Mouse (Mus musculus) limb, embryonic 14.5 days (tissue): Measurements from ENCODE around the gene H2afj. TPM values are rescaled to one million over a fixed set of nuclear protein-coding genes. Genes with fewer than 3 reads are reported as not detected.

Experiments
- ATAC-seq: fragments of 200-750 bp; cut with Nextera tagmentation; 2 replicates; pipeline ENCODE4 v1.8.0; 2017; ENCODE audit warnings: low read depth, moderate number of reproducible peaks, moderate TSS enrichment; ENCODE audit not compliant: low FRiP score
- DNase-seq: peaks from one replicate; pipeline ENCODE4 v3.0.0-alpha.2; 2015; ENCODE audit warnings: low spot score
- H3K27ac ChIP-seq: fragments of 300-500 bp; sonication (generic); replicated peaks from 2 replicates; pipeline ENCODE4 v1.5.1; 2014; ENCODE audit warnings: low read depth, mild to moderate bottlenecking, low read length, moderate library complexity, mixed read lengths
- H3K27me3 ChIP-seq: fragments of 300-500 bp; sonication (generic); 2 replicates; pipeline ENCODE4 v1.6.1; 2014; ENCODE audit warnings: low read length, mixed read lengths; ENCODE audit not compliant: control insufficient read depth, insufficient read depth
- H3K36me3 ChIP-seq: fragments of 300-500 bp; sonication (generic); 2 replicates; pipeline ENCODE4 v1.6.1; 2014; ENCODE audit warnings: mild to moderate bottlenecking, low read length, moderate library complexity, mixed read lengths; ENCODE audit not compliant: control insufficient read depth, insufficient read depth
- H3K4me1 ChIP-seq: fragments of 300-500 bp; sonication (generic); 2 replicates; pipeline ENCODE4 v1.6.1; 2014; ENCODE audit warnings: antibody characterized with exemption, low read length, mixed read lengths; ENCODE audit not compliant: control insufficient read depth, insufficient read depth
- H3K4me2 ChIP-seq: fragments of 300-500 bp; sonication (generic); replicated peaks from 2 replicates; pipeline ENCODE4 v1.6.1; 2014; ENCODE audit warnings: low read depth, mild to moderate bottlenecking, low read length, moderate library complexity; ENCODE audit not compliant: severe bottlenecking
- H3K4me3 ChIP-seq: fragments of 300-500 bp; sonication (generic); replicated peaks from 2 replicates; pipeline ENCODE4 v1.5.1; 2014; ENCODE audit warnings: low read length
- H3K9ac ChIP-seq: fragments of 300-500 bp; sonication (generic); 2 replicates; pipeline ENCODE4 v1.6.1; 2014; ENCODE audit warnings: mild to moderate bottlenecking, low read depth, low read length, moderate library complexity; ENCODE audit not compliant: severe bottlenecking
- H3K9me3 ChIP-seq: fragments of 300-500 bp; sonication (generic); 2 replicates; pipeline ENCODE4 v1.6.1; 2016; ENCODE audit warnings: low read length; ENCODE audit not compliant: control insufficient read depth
- POLR2A ChIP-seq: fragments of 200-500 bp; IDR thresholded peaks from 2 replicates; pipeline ENCODE4 v1.8.0; 2012; ENCODE audit warnings: inconsistent platforms, mild to moderate bottlenecking, moderate library complexity, borderline replicate concordance; ENCODE audit not compliant: insufficient read depth, insufficient read length; ENCODE audit errors: extremely low read depth
- WGBS: fragments of 180-500 bp; shearing (Covaris S2); extraction: QIAGEN DNeasy Blood & Tissue Kit; methylation state at CpG from one replicate; pipeline ENCODE4 v1.1.7; 2014; 5-methylcytosine and 5-hydroxymethylcytosine counted together
- polyA plus RNA-seq, 2 experiments: library from polyadenylated mRNA; depleted of rRNA in 1 of 2; stranded (reverse) in 1 of 2; unstranded in 1 of 2; fragments of >200 nt; fragmentation: Nextera tagmentation in 1 of 2; extraction: Ambion mirVana in 1 of 2; gene quantifications; 2 replicates each; pipeline versions ENCODE4 v1.2.1 to v1.2.3; 2012 to 2014

The H2afj gene
- polyA plus RNA-seq, 2 experiments: 82.9 to 114 TPM

DNA sequence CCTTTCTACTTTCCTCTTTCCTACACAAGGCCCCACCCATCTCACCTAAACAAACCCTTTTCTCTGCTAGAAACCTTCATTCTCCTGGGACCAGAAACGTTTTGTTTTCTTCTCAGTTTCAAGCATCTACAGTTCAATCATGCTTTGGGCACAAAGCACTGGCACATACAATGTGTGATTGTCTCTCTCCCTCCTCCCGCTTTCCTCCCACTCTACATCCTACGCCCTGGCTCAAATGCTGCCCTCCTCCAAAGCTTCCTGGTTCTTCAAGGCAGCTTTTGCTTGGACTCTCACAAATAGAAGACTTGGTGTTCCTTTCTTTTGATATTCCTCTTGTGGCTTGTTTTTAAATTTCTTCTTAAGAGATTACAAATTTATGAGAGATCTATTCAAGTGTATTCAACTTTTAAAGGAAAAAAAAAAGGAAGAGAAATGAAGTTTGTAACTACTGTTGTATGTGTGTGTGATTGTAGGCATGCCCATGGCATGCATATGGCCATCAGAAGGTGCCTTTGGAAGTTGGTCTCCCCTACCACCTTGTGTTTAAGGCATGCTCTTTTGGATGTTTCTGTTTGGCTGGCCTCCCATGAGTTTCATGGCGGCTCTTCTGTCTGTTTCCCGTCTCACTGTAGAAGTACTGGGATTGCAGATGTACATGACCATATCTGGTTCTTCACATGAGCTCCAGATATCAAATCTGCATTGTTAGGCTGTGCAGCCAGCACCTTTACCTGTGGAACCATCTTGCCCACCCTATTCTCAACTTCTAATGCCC, 37.8 kb downstream of the H2afj start:
- no peak for ATAC-seq
- 76% methylated on average over 5 of the region's 5 CpGs for WGBS
- no peaks in the 10 kb centered on the region for H3K9me3 ChIP-seq

DNA sequence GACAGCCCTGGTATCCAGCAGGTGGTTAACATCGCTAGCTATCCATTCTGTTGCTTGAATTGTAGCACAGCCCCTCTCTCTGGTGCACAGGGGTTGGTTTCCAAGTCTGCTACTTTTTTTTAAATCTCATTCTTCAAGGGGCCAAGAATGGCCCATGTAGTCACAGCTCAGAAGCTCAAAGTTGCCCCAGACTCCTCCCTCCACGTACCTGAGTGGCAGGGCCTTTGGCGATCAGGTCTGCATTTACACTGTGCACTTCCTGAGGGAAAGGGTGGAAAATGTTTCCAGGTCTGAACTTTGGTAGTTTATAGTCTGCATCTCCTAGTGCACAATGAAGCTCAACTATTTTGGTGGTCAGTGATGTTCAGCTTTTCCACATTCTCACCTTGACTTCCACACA, 39.2 kb downstream of the H2afj start:
- Histone ChIP-seq H3K4me1 (no peaks in the 10 kb centered on the region), H3K9me3 (no peaks in the 10 kb centered on the region), H3K4me2 (no peak overlapping the region), H3K27ac (no peak overlapping the region), H3K9ac (no peak overlapping the region), H3K36me3 (no peaks in the 10 kb centered on the region), H3K27me3 (no peaks in the 10 kb centered on the region), H3K4me3 (no peak overlapping the region)
- ATAC-seq (no peak), DNase-seq (no peak)
- TF ChIP-seq POLR2A: no peak
- 91% methylated on average over 3 of the region's 3 CpGs for WGBS

More for the DNA sequence above, 37.8 kb downstream of the H2afj start:
- H3K4me2 ChIP-seq: no peak overlapping the region
- no peak overlapping the region for H3K4me3 ChIP-seq
- H3K36me3 ChIP-seq: no peaks in the 10 kb centered on the region
- DNase-seq: no peak
- H3K9ac ChIP-seq: no peak overlapping the region
- H3K4me1 ChIP-seq: no peaks in the 10 kb centered on the region
- no peak for TF ChIP-seq POLR2A
- H3K27ac ChIP-seq: no peak overlapping the region
- no peaks in the 10 kb centered on the region for H3K27me3 ChIP-seq

DNA sequence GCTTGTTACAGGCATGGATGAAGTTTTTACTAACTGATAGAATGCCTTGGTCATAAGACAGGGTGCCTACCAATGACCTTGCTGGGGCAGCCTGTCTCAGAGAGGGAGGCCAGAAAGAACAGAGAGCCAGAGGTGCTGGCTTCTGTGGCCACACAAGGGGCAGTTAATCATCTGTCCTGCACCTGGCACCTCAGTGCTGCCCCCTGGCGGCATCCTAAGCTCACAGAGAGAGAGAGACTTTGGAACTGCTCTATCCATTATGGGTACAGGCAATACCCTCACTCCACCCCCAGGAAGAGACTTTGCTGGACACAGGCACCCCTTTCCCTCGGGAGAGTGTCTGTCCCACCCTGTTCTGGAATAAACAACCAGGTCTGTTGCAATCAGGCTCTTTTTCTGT, 39.7 kb downstream of the H2afj start:
- Histone ChIP-seq H3K9me3 (no peaks in the 10 kb centered on the region), H3K4me2 (no peak overlapping the region), H3K27me3 (no peaks in the 10 kb centered on the region), H3K4me3 (no peak overlapping the region), H3K36me3 (no peaks in the 10 kb centered on the region), H3K9ac (no peak overlapping the region), H3K4me1 (peaks cover 3% of the 10 kb centered on the region), H3K27ac (no peak overlapping the region)
- DNase-seq: no peak
- TF ChIP-seq POLR2A: no peak
- WGBS: 23% methylated on average over 2 of the region's 2 CpGs
- no peak for ATAC-seq

DNA sequence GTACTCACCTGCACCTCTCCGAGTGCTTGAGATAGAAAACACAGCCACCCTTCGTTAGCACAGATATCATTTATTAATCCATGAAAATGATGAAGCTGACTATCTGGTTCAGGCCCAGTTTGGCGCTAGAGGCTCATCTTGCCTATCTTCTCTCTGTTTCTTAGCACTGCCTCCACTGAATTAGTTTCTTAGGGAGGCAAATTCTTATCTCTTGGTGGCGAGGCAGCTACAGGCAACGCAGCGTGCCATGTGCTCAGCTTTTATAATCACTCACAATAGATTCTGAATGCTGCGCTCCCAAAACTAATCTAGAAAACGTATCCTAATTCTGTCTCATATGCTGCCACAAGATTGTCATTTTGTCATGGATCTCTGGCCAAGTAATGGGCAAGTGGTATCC, 40.4 kb downstream of the H2afj start:
- no peak overlapping the region for H3K9ac ChIP-seq
- ATAC-seq (no peak), DNase-seq (no peak)
- no peak for TF ChIP-seq POLR2A
- no peak overlapping the region for H3K4me2 ChIP-seq
- H3K27ac ChIP-seq: no peak overlapping the region
- no peaks in the 10 kb centered on the region for H3K36me3 ChIP-seq
- H3K4me1 ChIP-seq: peaks cover 6% of the 10 kb centered on the region
- H3K4me3 ChIP-seq: no peak overlapping the region
- 89% methylated on average over 8 of the region's 8 CpGs for WGBS
- H3K9me3 ChIP-seq: no peaks in the 10 kb centered on the region
- no peaks in the 10 kb centered on the region for H3K27me3 ChIP-seq

DNA sequence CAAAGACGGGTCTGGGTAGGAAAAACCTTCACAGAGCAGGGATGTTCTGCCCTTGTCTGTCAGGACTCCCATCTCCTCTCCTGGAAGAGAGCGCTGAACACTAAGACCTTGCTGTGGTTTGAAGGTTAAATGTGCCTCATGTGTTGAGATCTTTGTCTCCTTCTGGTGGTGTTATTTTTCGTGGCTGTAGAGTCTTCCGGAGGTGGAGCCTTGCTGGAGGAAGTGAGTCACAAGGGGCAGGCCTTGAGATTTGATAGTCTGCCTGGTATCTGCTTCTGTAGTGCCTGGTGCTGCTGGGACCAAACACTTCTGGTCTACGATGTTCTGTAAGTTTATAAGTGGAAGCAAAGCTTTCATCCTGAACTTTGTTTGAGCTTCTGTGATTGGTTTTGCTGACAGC, 40.9 kb downstream of the H2afj start:
- no peaks in the 10 kb centered on the region for H3K27me3 ChIP-seq
- H3K27ac ChIP-seq: no peak overlapping the region
- H3K9ac ChIP-seq: no peak overlapping the region
- no peak for TF ChIP-seq POLR2A
- WGBS: 89% methylated on average over 5 of the region's 5 CpGs
- no peaks in the 10 kb centered on the region for H3K9me3 ChIP-seq
- DNase-seq: no peak
- no peaks in the 10 kb centered on the region for H3K36me3 ChIP-seq
- H3K4me2 ChIP-seq: no peak overlapping the region
- peaks cover 6% of the 10 kb centered on the region for H3K4me1 ChIP-seq
- ATAC-seq: no peak
- no peak overlapping the region for H3K4me3 ChIP-seq

DNA sequence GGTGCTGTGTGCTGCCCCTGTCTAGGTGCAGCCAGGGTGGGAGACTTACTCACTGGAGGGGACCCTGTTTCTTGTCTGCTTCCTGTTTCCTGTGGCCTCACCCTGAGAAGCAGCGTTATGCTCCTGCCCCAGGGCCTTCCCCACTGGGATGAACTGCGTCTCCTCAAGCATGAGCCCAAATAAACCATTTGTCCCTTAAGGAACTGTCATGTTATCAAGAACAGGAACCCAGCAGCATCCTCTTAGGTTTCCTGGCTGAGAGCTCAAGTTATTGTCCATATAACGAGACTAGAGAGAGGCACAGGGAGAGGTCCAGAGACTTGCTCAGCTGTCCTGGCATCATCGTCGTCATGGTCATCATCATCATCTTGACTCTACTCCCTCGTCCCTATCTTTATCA, 42.2 kb downstream of the H2afj start:
- ATAC-seq (no peak), DNase-seq (no peak)
- H3K4me3 ChIP-seq: no peak overlapping the region
- no peak for TF ChIP-seq POLR2A
- H3K27me3 ChIP-seq: no peaks in the 10 kb centered on the region
- H3K27ac ChIP-seq: no peak overlapping the region
- no peaks in the 10 kb centered on the region for H3K9me3 ChIP-seq
- no peaks in the 10 kb centered on the region for H3K36me3 ChIP-seq
- H3K9ac ChIP-seq: no peak overlapping the region
- peaks cover 6% of the 10 kb centered on the region for H3K4me1 ChIP-seq
- WGBS: 74% methylated on average over 6 of the region's 6 CpGs
- no peak overlapping the region for H3K4me2 ChIP-seq
